Mouse (Mus musculus): Measurements from ENCODE around the gene Sypl2.

- no peak for TF ChIP-seq CTCF (IDR thresholded peaks at IDR 0.05; ENCODE audit: low read depth, low read length)
- TF ChIP-seq POLR2A (IDR thresholded peaks at IDR 0.05; ENCODE audit: insufficient read depth, low read length), result no peak
- TF ChIP-seq EP300 (IDR thresholded peaks at IDR 0.05; ENCODE audit: insufficient read depth, low read depth, low read length), result no peak
Observed at GRCm38 (mm10) chr3:108193686-108194085, 32.8 kb downstream of the Sypl2 start.
